ENCODE assay signal across 9 mouse cellular contexts in the genomic region with DNA sequence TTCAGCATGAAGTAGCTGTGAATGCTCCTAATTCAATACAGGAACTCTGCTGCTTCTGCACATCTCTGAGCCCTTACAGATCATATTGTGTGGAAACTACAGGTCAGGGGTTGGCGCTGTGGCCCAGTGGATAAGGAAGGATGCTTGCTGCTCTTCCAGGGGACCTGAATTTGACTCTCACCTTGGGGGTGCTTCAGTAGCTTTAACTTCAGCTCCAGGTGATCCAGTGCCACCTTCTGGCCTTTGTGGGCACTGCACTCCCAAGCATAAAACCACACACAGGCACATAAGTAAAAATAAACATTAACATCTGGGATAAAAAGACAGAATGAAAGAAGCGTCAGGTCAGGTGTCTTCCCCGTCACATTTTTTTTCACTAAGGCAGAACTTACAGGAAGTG.
DNase-seq lines count a peak whose midpoint lies in the region; ATAC-seq and TF ChIP-seq lines count a peak whose summit lies in the region.
"Had no signal": no experiment of that assay in that cellular context is flagged by ENCODE, and none has a peak within 500 bp of the region (broad histone marks: within the 10 kb centered on the region; RNA-seq: fewer than 3 reads in every experiment).

No protein-coding gene starts in this region.

- no peaks in the 10 kb centered on the region for H3K4me1 ChIP-seq in cerebellum, adult 2 months (ENCODE audit: control insufficient read depth, insufficient read depth, low read length)
- H3K4me1 ChIP-seq in limb, embryonic 10.5 days: peaks cover 12% of the 10 kb centered on the region
- H3K4me1 ChIP-seq in small intestine, adult 2 months (ENCODE audit: control insufficient read depth, insufficient read depth, insufficient read length, low read length): no peaks in the 10 kb centered on the region
- H3K4me1 ChIP-seq: megakaryocyte, embryonic 14.5 days had no signal

- peak; percentile 64 for TF ChIP-seq CTCF in cerebellum, adult 2 months (IDR thresholded peaks at IDR 0.05; ENCODE audit: borderline replicate concordance, insufficient read depth, low read depth, low read length)
- peak; percentile 36; the same call in 1 of the 2 replicates for TF ChIP-seq CTCF in small intestine, adult 2 months (IDR thresholded peaks at IDR 0.05; ENCODE audit: extremely low read depth, insufficient read length, insufficient replicate concordance, low read depth, low read length)

- 67% methylated on average over 3 of the region's 3 CpGs for WGBS in cerebellum, adult 2 months
- 64% methylated on average over 3 of the region's 3 CpGs for WGBS in limb, embryonic 10.5 days
- 72% methylated on average over 3 of the region's 3 CpGs for WGBS in small intestine, adult 2 months

- ATAC-seq in cerebellum, adult (ENCODE audit: insufficient number of reproducible peaks, low FRiP score, low TSS enrichment): no peak

- no peaks in the 10 kb centered on the region for H3K27me3 ChIP-seq in cerebellum, adult 2 months (ENCODE audit: control insufficient read depth, insufficient read depth, low read length)
- H3K27me3 ChIP-seq in limb, embryonic 10.5 days (ENCODE audit: low read depth, poor library complexity, severe bottlenecking): no peaks in the 10 kb centered on the region
- no peaks in the 10 kb centered on the region for H3K27me3 ChIP-seq in small intestine, adult 2 months (ENCODE audit: control insufficient read depth, insufficient read depth, low read length)
- H3K27me3 ChIP-seq: megakaryocyte, embryonic 14.5 days had no signal

- H3K27ac ChIP-seq in cerebellum, adult 2 months (ENCODE audit: insufficient read depth, low read length): no peak overlapping the region
- H3K27ac ChIP-seq in limb, embryonic 10.5 days: no peak overlapping the region
- no peak overlapping the region for H3K27ac ChIP-seq in small intestine, adult 2 months (ENCODE audit: insufficient read depth, low read depth, low read length)

- no peaks in the 10 kb centered on the region for H3K9me3 ChIP-seq in limb, embryonic 10.5 days (replicated peaks)

- H3K36me3 ChIP-seq in limb, embryonic 10.5 days: no peaks in the 10 kb centered on the region
- H3K36me3 ChIP-seq in small intestine, adult 2 months (ENCODE audit: control insufficient read depth, insufficient read depth, low read length): no peaks in the 10 kb centered on the region

- H3K4me3 ChIP-seq in cerebellum, adult 2 months (replicated peaks; ENCODE audit: insufficient read depth, low read depth, low read length): no peak overlapping the region
- H3K4me3 ChIP-seq in limb, embryonic 10.5 days: no peak overlapping the region
- H3K4me3 ChIP-seq in small intestine, adult 2 months (ENCODE audit: low read depth, low read length): no peak overlapping the region
- H3K4me3 ChIP-seq: megakaryocyte, embryonic 14.5 days had no signal

- DNase-seq in cerebellum, adult 2 months: peak; percentile 10 to 39
- peak; percentile 25 for DNase-seq in ovary, postnatal 14 days (ENCODE audit: low spot score)
- no peak for DNase-seq in ovary, postnatal 10 days (ENCODE audit: low spot score)
- peak; percentile 13 for DNase-seq in c-Kit-positive CD71-negative TER-119-negative erythroid progenitor cells, embryonic 14.5 days (ENCODE audit: low read depth)
- peak; percentile 33 to 43 for DNase-seq in frontal cortex, postnatal 25 days (ENCODE audit: low spot score in 2 of 2)
- peak; percentile 70 for DNase-seq in limb, embryonic 10.5 days (ENCODE audit: low spot score)

- TF ChIP-seq POLR2A in cerebellum, adult 2 months (IDR thresholded peaks at IDR 0.05; ENCODE audit: borderline replicate concordance, insufficient read depth, low read length): no peak
- TF ChIP-seq POLR2A in small intestine, adult 2 months (IDR thresholded peaks at IDR 0.05; ENCODE audit: low read depth, low read length): no peak
